Mouse (Mus musculus) lung, embryonic 14.5 days (tissue): ENCODE measurements at regions not wholly inside any gene's neighbourhood (a gene's known extent, or its start where the extent isn't known, plus 50 kb on each side); places are given as distances from the start of the nearest gene placed in this dataset.

ENCODE experiments used
- ATAC-seq: fragments of 200-750 bp; cut with Nextera tagmentation; 2 replicates; pipeline ENCODE4 v1.8.0; 2017; ENCODE audit warnings: mild to moderate bottlenecking, moderate TSS enrichment, moderate library complexity; ENCODE audit not compliant: insufficient read depth
- DNase-seq: peaks from one replicate; pipeline ENCODE4 v3.0.0-alpha.2; 2015
- H3K27ac ChIP-seq: fragments of 300-500 bp; sonication (generic); 2 replicates; pipeline ENCODE4 v1.5.1; 2014; ENCODE audit warnings: low read depth, mild to moderate bottlenecking, moderate library complexity
- H3K27me3 ChIP-seq: fragments of 300-500 bp; sonication (generic); 2 replicates; pipeline ENCODE4 v1.6.1; 2014; ENCODE audit warnings: low read length, control low read depth; ENCODE audit not compliant: insufficient read depth
- H3K36me3 ChIP-seq: fragments of 300-500 bp; sonication (generic); 2 replicates; pipeline ENCODE4 v1.6.1; 2014; ENCODE audit warnings: control low read depth; ENCODE audit not compliant: insufficient read depth
- H3K4me1 ChIP-seq: fragments of 300-500 bp; sonication (generic); 2 replicates; pipeline ENCODE4 v1.6.1; 2014; ENCODE audit warnings: antibody characterized with exemption, control low read depth; ENCODE audit not compliant: insufficient read depth
- H3K4me2 ChIP-seq: fragments of 300-500 bp; sonication (generic); 2 replicates; pipeline ENCODE4 v1.6.1; 2014; ENCODE audit warnings: mild to moderate bottlenecking
- H3K4me3 ChIP-seq: fragments of 300-500 bp; sonication (generic); 2 replicates; pipeline ENCODE4 v1.5.1; 2014; ENCODE audit warnings: low read depth, low read length
- H3K9ac ChIP-seq: fragments of 300-500 bp; sonication (generic); 2 replicates; pipeline ENCODE4 v1.6.1; 2014
- H3K9me3 ChIP-seq: fragments of 300-500 bp; sonication (generic); 2 replicates; pipeline ENCODE4 v1.6.1; 2016; ENCODE audit warnings: low read depth, low read length, control low read depth
- CTCF ChIP-seq: IDR thresholded peaks from 2 replicates; pipeline ENCODE4 v1.5.1; 2016; ENCODE audit warnings: antibody characterized with exemption, low read depth
- WGBS: fragments of 180-500 bp; shearing (Covaris S2); extraction: QIAGEN DNeasy Blood & Tissue Kit; methylation state at CpG from one replicate; pipeline ENCODE4 v1.1.7; 2014; 5-methylcytosine and 5-hydroxymethylcytosine counted together

- Histone ChIP-seq H3K4me2 (no peak overlapping the region), H3K4me3 (no peak overlapping the region), H3K9me3 (no peaks in the 10 kb centered on the region), H3K9ac (no peak overlapping the region), H3K27ac (no peak overlapping the region), H3K36me3 (no peaks in the 10 kb centered on the region), H3K27me3 (no peaks in the 10 kb centered on the region), H3K4me1 (no peaks in the 10 kb centered on the region)
- no peak for ATAC-seq
- no peak for DNase-seq
- WGBS = 53% methylated on average over 6 of the region's 6 CpGs
- no peak for TF ChIP-seq CTCF
Observed at GRCm38 (mm10) chr6:140147711-140148110, 106.5 kb upstream of the Plcz1 start.

GRCm38 (mm10) chr6:140133734-140134133 is 92.5 kb upstream of the Plcz1 start:
- H3K27me3 ChIP-seq = no peaks in the 10 kb centered on the region
- no peak overlapping the region for H3K4me2 ChIP-seq
- DNase-seq (no peak), ATAC-seq (no peak)
- WGBS = 81% methylated on average over 8 of the region's 8 CpGs
- H3K27ac ChIP-seq = no peak overlapping the region
- no peak for TF ChIP-seq CTCF
- no peaks in the 10 kb centered on the region for H3K36me3 ChIP-seq
- no peak overlapping the region for H3K9ac ChIP-seq
- no peak overlapping the region for H3K4me3 ChIP-seq
- H3K9me3 ChIP-seq = no peaks in the 10 kb centered on the region
- H3K4me1 ChIP-seq = no peaks in the 10 kb centered on the region

DNA sequence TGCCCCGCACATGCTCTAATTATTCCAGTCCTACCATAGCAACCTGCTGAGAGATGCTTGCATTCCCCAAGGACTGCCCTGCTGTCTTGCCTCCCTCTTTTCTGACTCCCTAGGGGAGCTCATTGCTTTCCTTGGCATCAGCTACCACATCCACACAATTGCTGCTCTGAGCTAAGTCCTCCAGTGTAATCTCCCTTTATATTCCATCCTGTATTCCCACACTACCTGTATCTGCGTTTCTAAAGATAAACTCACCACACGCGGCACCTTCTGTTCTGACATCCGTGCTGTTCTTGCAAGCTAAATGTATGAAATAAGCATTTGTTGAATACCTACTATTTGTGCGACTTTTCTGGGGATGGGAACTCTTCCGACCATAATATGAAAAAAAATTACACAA is 85.4 kb upstream of the Plcz1 start:
- ATAC-seq = no peak
- no peak overlapping the region for H3K27ac ChIP-seq
- H3K4me3 ChIP-seq = no peak overlapping the region
- H3K4me1 ChIP-seq = no peaks in the 10 kb centered on the region
- peaks cover 3% of the 10 kb centered on the region; the same call in 1 of the 2 replicates for H3K9me3 ChIP-seq
- H3K4me2 ChIP-seq = no peak overlapping the region
- no peaks in the 10 kb centered on the region for H3K27me3 ChIP-seq
- H3K9ac ChIP-seq = no peak overlapping the region
- H3K36me3 ChIP-seq = no peaks in the 10 kb centered on the region
- TF ChIP-seq CTCF = no peak
- no peak for DNase-seq
- 92% methylated on average over 7 of the region's 7 CpGs for WGBS

DNA sequence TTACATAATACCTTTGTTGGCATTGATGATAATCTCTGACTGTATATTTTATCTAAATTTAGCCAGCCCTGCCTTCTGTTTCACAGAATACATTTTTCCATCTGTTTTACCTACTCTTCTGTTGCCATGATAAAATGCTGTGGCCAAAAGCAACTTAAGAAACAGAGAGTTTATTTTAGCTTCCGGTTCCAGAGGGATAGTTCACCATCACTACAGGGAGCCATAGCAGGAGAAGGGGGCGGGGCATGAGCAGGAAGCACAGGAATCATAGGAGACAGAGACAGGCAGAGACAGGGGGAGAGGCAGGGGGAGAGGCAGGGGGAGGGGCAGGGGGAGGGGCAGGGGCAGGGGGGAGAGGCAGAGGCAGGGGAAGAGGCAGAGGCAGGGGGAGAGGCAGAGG is 72.8 kb upstream of the Plcz1 start:
- DNase-seq = no peak
- ATAC-seq = no peak
- Histone ChIP-seq H3K9me3 (no peaks in the 10 kb centered on the region), H3K4me1 (no peaks in the 10 kb centered on the region), H3K27ac (no peak overlapping the region), H3K27me3 (no peaks in the 10 kb centered on the region), H3K9ac (no peak overlapping the region), H3K4me2 (no peak overlapping the region), H3K4me3 (no peak overlapping the region), H3K36me3 (no peaks in the 10 kb centered on the region)
- 75% methylated on average over 2 of the region's 2 CpGs for WGBS
- no peak for TF ChIP-seq CTCF

- no peaks in the 10 kb centered on the region for H3K9me3 ChIP-seq
- H3K4me3 ChIP-seq = no peak overlapping the region
- H3K9ac ChIP-seq = no peak overlapping the region
- no peak overlapping the region for H3K27ac ChIP-seq
- no peaks in the 10 kb centered on the region for H3K27me3 ChIP-seq
- 68% methylated on average over 10 of the region's 10 CpGs for WGBS
- no peak for DNase-seq
- no peaks in the 10 kb centered on the region for H3K36me3 ChIP-seq
- ATAC-seq = no peak
- 0 out of 2 replicates have a peak, but pooled peaks cover 4% of the 10 kb centered on the region for H3K4me1 ChIP-seq
- no peak overlapping the region for H3K4me2 ChIP-seq
- no peak for TF ChIP-seq CTCF
Observed at GRCm38 (mm10) chr6:140112054-140112453, 70.8 kb upstream of the Plcz1 start.

DNA sequence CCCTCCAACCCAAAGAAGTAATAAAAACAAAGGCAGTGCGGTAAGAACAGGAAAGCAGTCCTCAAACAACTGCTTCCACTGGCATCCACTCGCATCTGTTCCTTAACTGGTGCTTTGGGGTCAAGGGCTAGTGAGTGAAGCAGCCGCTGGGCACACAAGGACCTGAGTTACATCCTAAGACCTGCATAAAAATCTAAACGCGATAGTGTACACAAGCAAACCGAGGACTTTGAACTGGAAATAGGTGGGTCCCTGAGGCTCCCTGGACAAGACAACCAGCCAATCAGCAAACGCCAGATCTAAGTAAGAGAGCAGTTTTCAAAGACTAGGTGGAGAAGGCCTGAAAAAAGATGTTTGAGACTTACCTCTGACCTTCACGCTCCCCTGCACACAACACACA is 66.8 kb upstream of the Plcz1 start:
- ATAC-seq (peak; percentile 29; the same call in 1 of the 2 replicates), DNase-seq (peak; percentile 9)
- Histone ChIP-seq H3K4me2 (peak overlapping the region; percentile 44), H3K36me3 (no peaks in the 10 kb centered on the region), H3K9me3 (no peaks in the 10 kb centered on the region), H3K27ac (no peak overlapping the region), H3K4me3 (0 out of 2 replicates have a peak overlapping the region, but pooled peaks have one; percentile 4), H3K27me3 (no peaks in the 10 kb centered on the region), H3K4me1 (0 out of 2 replicates have a peak, but pooled peaks cover 4% of the 10 kb centered on the region), H3K9ac (no peak overlapping the region)
- no peak for TF ChIP-seq CTCF
- WGBS = 33% methylated on average over 8 of the region's 8 CpGs

DNA sequence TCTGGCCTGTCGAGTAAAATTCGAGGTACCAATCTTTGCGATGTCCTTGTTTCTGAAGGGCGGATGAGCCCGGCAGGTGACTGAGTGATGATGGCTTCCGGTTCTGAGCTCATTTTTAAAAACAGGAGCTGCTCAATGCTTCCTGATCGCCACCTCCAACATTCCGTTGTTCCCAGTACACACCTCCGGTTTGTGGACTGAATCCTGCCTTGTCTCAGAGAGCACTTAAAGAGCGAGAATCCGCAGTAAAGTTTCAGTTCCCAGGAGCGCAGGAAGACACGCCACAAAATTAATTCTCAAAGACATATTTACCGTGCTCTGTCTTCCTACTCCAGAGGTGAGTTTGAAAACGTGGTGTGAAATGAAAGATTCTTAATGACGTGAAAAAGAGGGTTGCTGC is 66.4 kb upstream of the Plcz1 start:
- Histone ChIP-seq H3K4me2 (peak overlapping the region; percentile 44), H3K4me3 (0 out of 2 replicates have a peak overlapping the region, but pooled peaks have one; percentile 4), H3K9ac (no peak overlapping the region), H3K36me3 (no peaks in the 10 kb centered on the region), H3K27ac (no peak overlapping the region), H3K27me3 (no peaks in the 10 kb centered on the region), H3K9me3 (no peaks in the 10 kb centered on the region), H3K4me1 (0 out of 2 replicates have a peak, but pooled peaks cover 4% of the 10 kb centered on the region)
- DNase-seq (no peak), ATAC-seq (no peak)
- TF ChIP-seq CTCF = no peak
- 45% methylated on average over 16 of the region's 16 CpGs for WGBS

GRCm38 (mm10) chr6:140106141-140106540 is 64.9 kb upstream of the Plcz1 start:
- 84% methylated on average over 5 of the region's 5 CpGs for WGBS

More at GRCm38 (mm10) chr6:140106141-140106540, 64.9 kb upstream of the Plcz1 start:
- no peak for TF ChIP-seq CTCF
- Histone ChIP-seq H3K27ac (no peak overlapping the region), H3K36me3 (no peaks in the 10 kb centered on the region), H3K4me1 (0 out of 2 replicates have a peak, but pooled peaks cover 4% of the 10 kb centered on the region), H3K9ac (no peak overlapping the region), H3K4me3 (no peak overlapping the region), H3K27me3 (no peaks in the 10 kb centered on the region), H3K9me3 (no peaks in the 10 kb centered on the region), H3K4me2 (no peak overlapping the region)
- ATAC-seq (no peak), DNase-seq (no peak)
